Mouse (Mus musculus): ENCODE data around the gene Tfdp1. TPM values are rescaled to one million over a fixed set of nuclear protein-coding genes. Genes with fewer than 3 reads are reported as not detected.

The Tfdp1 gene
- polyA plus RNA-seq, 1 experiment from 2014 or later: 87.2 TPM

DNA sequence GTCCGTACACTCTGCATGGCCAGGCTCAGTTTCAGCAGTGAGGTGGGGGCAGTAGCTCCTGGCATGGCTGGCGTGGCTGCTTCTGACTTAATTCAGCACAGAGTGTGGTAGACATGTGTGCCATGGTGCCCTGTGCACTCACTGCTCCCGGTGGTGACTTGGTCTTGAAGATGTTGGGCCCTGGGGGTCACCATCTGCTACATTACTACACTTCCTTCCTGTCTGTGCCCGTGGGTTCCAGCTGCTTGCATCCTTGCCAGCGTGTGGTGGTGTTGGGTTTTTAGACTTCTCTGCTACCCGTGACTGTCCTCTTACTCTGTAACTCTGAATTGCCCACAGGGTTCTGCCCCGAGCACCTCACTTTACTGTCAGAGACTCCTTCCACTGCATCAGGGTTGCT lies 21.7 kb downstream of the Tfdp1 start:
- H3K27me3 ChIP-seq (ENCODE audit: control insufficient read depth, insufficient read depth, low read depth, low read length): no peaks in the 10 kb centered on the region
- no peak overlapping the region for H3K9ac ChIP-seq (ENCODE audit: low read depth, low read length)
- no peak overlapping the region for H3K4me3 ChIP-seq (ENCODE audit: low read depth, low read length)
- no peaks in the 10 kb centered on the region for H3K4me1 ChIP-seq (ENCODE audit: control insufficient read depth, insufficient read depth, low read length)
- no peak for ATAC-seq
- 95% methylated on average over 7 of the region's 7 CpGs for WGBS
- H3K27ac ChIP-seq (ENCODE audit: low read length): no peak overlapping the region
- H3K36me3 ChIP-seq (ENCODE audit: control insufficient read depth, insufficient read depth, low read length): peaks cover 50% of the 10 kb centered on the region
- H3K9me3 ChIP-seq (replicated peaks; ENCODE audit: control insufficient read depth, low read length, poor library complexity, severe bottlenecking): no peaks in the 10 kb centered on the region
- H3K4me2 ChIP-seq (ENCODE audit: low read length): no peak overlapping the region

DNA sequence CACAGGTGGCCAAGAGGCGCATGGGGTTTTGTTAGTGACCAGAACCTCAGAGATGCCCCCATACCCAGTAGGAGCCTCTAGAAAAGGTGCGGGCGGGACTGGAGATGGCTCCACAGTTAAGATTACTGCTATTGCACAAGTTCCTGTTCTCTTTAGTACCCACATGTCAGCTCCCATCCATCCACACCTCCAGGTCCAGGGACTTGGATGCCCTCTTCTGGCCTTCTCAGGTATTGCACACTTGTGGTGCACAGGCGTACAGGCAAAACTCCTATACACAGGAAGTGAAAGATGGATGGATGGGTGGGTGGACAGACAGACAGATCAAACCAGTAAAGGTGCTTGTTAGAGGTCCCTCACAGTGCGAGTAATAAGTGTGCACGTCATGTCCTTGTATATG lies 23.3 kb downstream of the Tfdp1 start:
- Histone ChIP-seq H3K9me3 (replicated peaks; ENCODE audit: control insufficient read depth, low read length, poor library complexity, severe bottlenecking) (no peaks in the 10 kb centered on the region), H3K4me1 (ENCODE audit: control insufficient read depth, insufficient read depth, low read length) (no peaks in the 10 kb centered on the region), H3K36me3 (ENCODE audit: control insufficient read depth, insufficient read depth, low read length) (peaks cover 50% of the 10 kb centered on the region), H3K4me2 (ENCODE audit: low read length) (no peak overlapping the region), H3K27me3 (ENCODE audit: control insufficient read depth, insufficient read depth, low read depth, low read length) (no peaks in the 10 kb centered on the region), H3K9ac (ENCODE audit: low read depth, low read length) (no peak overlapping the region), H3K4me3 (ENCODE audit: low read depth, low read length) (no peak overlapping the region), H3K27ac (ENCODE audit: low read length) (no peak overlapping the region)
- ATAC-seq: no peak
- WGBS: 99% methylated on average over 6 of the region's 6 CpGs

DNA sequence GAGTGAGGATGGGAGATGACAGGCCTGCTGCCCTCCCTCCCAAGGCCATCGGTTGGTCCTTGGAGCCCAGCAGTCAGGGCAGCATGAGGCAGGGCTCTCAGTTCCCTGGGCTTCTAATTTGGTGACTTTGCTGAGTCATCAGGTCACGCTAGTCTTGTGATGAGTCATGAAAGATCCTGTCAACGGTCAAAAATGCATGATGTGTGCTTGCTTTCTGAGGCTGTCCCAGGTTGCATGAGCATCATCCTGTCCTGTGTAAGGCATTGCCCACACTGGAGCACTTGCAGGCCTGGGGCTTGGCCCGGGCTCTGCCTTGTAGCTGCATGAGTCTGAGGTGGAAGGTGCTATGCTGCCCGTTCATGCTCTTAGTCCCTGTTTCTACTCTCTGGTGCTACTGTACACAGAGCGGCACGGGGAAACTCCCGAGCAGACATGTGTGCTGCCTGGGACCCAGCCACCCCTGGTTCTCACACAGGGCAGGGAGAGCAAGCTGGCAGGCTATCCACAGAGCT lies 34.7 kb downstream of the Tfdp1 start:
- Histone ChIP-seq H3K27ac (ENCODE audit: low read length) (no peak overlapping the region), H3K4me2 (ENCODE audit: low read length) (no peak overlapping the region), H3K9ac (ENCODE audit: low read depth, low read length) (no peak overlapping the region), H3K4me1 (ENCODE audit: control insufficient read depth, insufficient read depth, low read length) (no peaks in the 10 kb centered on the region), H3K36me3 (ENCODE audit: control insufficient read depth, insufficient read depth, low read length) (peaks cover 36% of the 10 kb centered on the region), H3K9me3 (replicated peaks; ENCODE audit: control insufficient read depth, low read length, poor library complexity, severe bottlenecking) (no peaks in the 10 kb centered on the region), H3K4me3 (ENCODE audit: low read depth, low read length) (no peak overlapping the region), H3K27me3 (ENCODE audit: control insufficient read depth, insufficient read depth, low read depth, low read length) (no peaks in the 10 kb centered on the region)
- ATAC-seq: no peak
- 91% methylated on average over 8 of the region's 8 CpGs for WGBS

DNA sequence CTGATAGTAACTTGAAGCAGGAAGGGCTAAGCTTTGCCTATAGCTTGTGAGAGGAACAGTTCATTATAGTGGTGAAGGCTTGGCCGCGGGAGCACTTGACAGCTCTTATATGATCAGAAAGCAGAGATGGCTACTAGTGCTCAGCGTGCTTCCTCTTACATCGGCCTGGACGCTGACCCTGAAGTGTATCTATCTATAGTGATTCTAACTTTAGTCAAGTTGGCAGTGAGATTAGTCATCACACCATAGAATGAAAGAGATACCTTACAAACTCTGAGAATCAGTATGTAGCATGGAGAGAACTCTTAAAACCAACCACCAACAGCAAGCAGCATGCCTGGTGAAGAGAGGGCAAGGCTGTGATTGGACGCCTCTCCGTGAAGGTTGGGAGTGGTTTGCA lies 43.1 kb downstream of the Tfdp1 start:
- H3K36me3 ChIP-seq (ENCODE audit: control insufficient read depth, insufficient read depth, low read length): peaks cover 19% of the 10 kb centered on the region
- no peak overlapping the region for H3K27ac ChIP-seq (ENCODE audit: low read length)
- WGBS: 94% methylated on average over 7 of the region's 7 CpGs
- ATAC-seq: no peak
- H3K4me3 ChIP-seq (ENCODE audit: low read depth, low read length): no peak overlapping the region
- no peaks in the 10 kb centered on the region for H3K9me3 ChIP-seq (replicated peaks; ENCODE audit: control insufficient read depth, low read length, poor library complexity, severe bottlenecking)
- H3K4me1 ChIP-seq (ENCODE audit: control insufficient read depth, insufficient read depth, low read length): no peaks in the 10 kb centered on the region
- no peak overlapping the region for H3K4me2 ChIP-seq (ENCODE audit: low read length)
- H3K9ac ChIP-seq (ENCODE audit: low read depth, low read length): no peak overlapping the region
- no peaks in the 10 kb centered on the region for H3K27me3 ChIP-seq (ENCODE audit: control insufficient read depth, insufficient read depth, low read depth, low read length)

DNA sequence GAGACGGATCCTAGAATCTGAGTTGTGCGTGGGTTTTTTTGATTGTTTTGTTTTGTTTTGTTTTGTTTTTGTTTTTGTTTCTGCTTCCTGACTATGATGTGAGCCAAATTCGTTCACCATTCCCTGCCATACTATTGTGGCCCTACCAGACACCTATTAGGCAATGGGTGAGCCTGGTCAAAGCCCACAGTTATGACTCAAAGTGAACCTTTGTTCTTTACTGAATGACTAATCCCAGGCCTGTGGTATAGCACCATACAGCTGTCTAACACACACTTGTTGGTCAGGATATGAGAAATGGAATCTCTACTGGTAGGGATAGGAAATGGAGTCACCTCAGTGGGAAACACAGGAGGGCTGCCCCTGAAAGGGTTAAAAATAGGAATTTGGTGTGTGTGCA lies 44.0 kb downstream of the Tfdp1 start:
- Histone ChIP-seq H3K9ac (ENCODE audit: low read depth, low read length) (no peak overlapping the region), H3K36me3 (ENCODE audit: control insufficient read depth, insufficient read depth, low read length) (peaks cover 16% of the 10 kb centered on the region), H3K9me3 (replicated peaks; ENCODE audit: control insufficient read depth, low read length, poor library complexity, severe bottlenecking) (no peaks in the 10 kb centered on the region), H3K4me2 (ENCODE audit: low read length) (no peak overlapping the region), H3K4me1 (ENCODE audit: control insufficient read depth, insufficient read depth, low read length) (no peaks in the 10 kb centered on the region), H3K27ac (ENCODE audit: low read length) (no peak overlapping the region), H3K27me3 (ENCODE audit: control insufficient read depth, insufficient read depth, low read depth, low read length) (no peaks in the 10 kb centered on the region), H3K4me3 (ENCODE audit: low read depth, low read length) (no peak overlapping the region)
- no peak for ATAC-seq
- WGBS: 93% methylated on average over 3 of the region's 3 CpGs

DNA sequence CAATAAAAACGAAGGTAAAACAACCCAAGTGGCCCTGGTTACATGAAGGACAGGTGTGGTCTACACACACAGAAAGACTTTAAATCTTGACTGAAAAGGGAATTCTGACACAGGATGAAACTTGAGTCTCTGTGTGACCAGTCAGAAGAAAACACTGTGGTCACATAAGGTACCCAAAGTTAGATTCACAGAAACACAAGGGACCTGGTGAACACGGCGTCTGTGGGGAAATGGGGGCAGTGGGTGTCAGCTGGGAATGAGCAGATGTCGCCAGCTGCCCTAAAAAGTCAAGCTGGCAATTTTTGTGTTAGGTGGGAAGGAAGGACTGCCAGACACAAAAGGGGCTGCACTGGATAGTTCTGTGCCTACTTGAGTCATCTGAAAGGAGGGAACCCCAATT lies 44.4 kb downstream of the Tfdp1 start:
- Histone ChIP-seq H3K36me3 (ENCODE audit: control insufficient read depth, insufficient read depth, low read length) (peaks cover 16% of the 10 kb centered on the region), H3K4me3 (ENCODE audit: low read depth, low read length) (no peak overlapping the region), H3K27ac (ENCODE audit: low read length) (no peak overlapping the region), H3K4me2 (ENCODE audit: low read length) (no peak overlapping the region), H3K9ac (ENCODE audit: low read depth, low read length) (no peak overlapping the region), H3K9me3 (replicated peaks; ENCODE audit: control insufficient read depth, low read length, poor library complexity, severe bottlenecking) (no peaks in the 10 kb centered on the region), H3K27me3 (ENCODE audit: control insufficient read depth, insufficient read depth, low read depth, low read length) (no peaks in the 10 kb centered on the region), H3K4me1 (ENCODE audit: control insufficient read depth, insufficient read depth, low read length) (no peaks in the 10 kb centered on the region)
- no peak for ATAC-seq
- WGBS: 95% methylated on average over 4 of the region's 4 CpGs

DNA sequence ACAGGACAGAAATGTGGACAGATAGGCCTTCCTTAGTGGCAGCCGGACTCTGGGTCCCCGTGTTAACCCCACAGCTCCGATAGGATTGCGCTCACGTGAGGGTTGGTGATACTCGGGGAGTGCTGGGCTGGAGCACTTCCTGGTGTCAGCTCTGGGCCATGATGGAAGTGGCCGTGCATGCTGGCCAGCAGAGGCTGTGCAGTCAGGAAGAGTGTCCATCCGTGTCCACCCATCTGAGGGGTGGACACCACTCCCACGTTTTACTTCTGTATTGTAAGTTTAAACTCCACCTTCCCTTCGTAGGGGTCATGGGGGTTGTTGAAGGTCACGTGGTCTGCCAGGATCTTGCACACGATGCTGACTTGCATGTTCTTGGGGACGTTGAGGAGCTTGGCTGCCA lies 47.8 kb downstream of the Tfdp1 start:
- WGBS: 79% methylated on average over 13 of the region's 13 CpGs
- Histone ChIP-seq H3K27ac (ENCODE audit: low read length) (no peak overlapping the region), H3K9me3 (replicated peaks; ENCODE audit: control insufficient read depth, low read length, poor library complexity, severe bottlenecking) (no peaks in the 10 kb centered on the region), H3K36me3 (ENCODE audit: control insufficient read depth, insufficient read depth, low read length) (no peaks in the 10 kb centered on the region), H3K4me1 (ENCODE audit: control insufficient read depth, insufficient read depth, low read length) (no peaks in the 10 kb centered on the region), H3K9ac (ENCODE audit: low read depth, low read length) (no peak overlapping the region), H3K4me3 (ENCODE audit: low read depth, low read length) (no peak overlapping the region), H3K4me2 (ENCODE audit: low read length) (no peak overlapping the region), H3K27me3 (ENCODE audit: control insufficient read depth, insufficient read depth, low read depth, low read length) (no peaks in the 10 kb centered on the region)
- no peak for ATAC-seq

DNA sequence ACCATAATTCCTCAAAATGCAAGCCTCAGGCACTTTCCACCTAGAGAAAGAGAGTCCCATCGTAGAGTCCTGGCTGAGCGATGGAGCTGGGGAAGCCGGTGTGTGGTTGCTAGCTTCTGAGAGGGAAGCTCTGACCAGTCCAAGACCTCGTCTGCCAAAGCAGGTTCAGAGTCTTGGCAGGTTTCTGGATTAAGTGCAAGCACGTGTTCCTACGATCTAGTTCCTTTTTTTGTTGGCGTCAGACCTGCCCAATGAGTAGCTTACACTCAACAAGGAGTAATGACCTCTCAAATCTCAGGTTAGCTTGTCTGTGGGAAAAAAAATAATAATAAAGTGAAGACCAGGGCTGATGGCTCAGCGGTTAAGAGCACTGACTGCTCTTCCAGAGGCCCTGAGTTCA lies 49.2 kb downstream of the Tfdp1 start:
- Histone ChIP-seq H3K4me1 (ENCODE audit: control insufficient read depth, insufficient read depth, low read length) (no peaks in the 10 kb centered on the region), H3K4me3 (ENCODE audit: low read depth, low read length) (no peak overlapping the region), H3K9ac (ENCODE audit: low read depth, low read length) (no peak overlapping the region), H3K4me2 (ENCODE audit: low read length) (no peak overlapping the region), H3K27me3 (ENCODE audit: control insufficient read depth, insufficient read depth, low read depth, low read length) (no peaks in the 10 kb centered on the region), H3K9me3 (replicated peaks; ENCODE audit: control insufficient read depth, low read length, poor library complexity, severe bottlenecking) (no peaks in the 10 kb centered on the region), H3K27ac (ENCODE audit: low read length) (no peak overlapping the region), H3K36me3 (ENCODE audit: control insufficient read depth, insufficient read depth, low read length) (no peaks in the 10 kb centered on the region)
- ATAC-seq: no peak
- WGBS: 84% methylated on average over 8 of the region's 8 CpGs

DNA sequence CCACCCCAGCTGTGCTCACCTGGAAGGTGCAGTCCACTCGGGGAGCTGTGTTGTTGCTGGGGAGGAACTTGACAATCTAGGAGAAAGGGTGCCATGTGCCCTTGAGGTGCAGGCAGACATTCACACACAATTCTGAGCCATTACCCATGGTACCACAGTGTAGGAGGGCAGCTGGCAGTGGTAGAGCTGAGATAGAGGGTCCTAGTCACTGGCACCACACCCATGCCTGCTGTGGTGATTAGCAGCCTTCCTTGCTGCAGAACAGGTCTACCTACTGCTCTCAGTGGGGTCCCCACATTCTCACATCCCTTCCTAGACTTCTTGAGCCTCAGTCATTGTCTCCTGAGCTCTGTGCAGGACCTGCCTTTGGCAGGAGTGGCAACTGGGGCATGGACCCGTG lies 50.2 kb downstream of the Tfdp1 start:
- 84% methylated on average over 2 of the region's 2 CpGs for WGBS
- no peaks in the 10 kb centered on the region for H3K36me3 ChIP-seq (ENCODE audit: control insufficient read depth, insufficient read depth, low read length)
- no peak overlapping the region for H3K4me3 ChIP-seq (ENCODE audit: low read depth, low read length)
- no peak overlapping the region for H3K9ac ChIP-seq (ENCODE audit: low read depth, low read length)
- no peaks in the 10 kb centered on the region for H3K9me3 ChIP-seq (replicated peaks; ENCODE audit: control insufficient read depth, low read length, poor library complexity, severe bottlenecking)
- no peaks in the 10 kb centered on the region for H3K27me3 ChIP-seq (ENCODE audit: control insufficient read depth, insufficient read depth, low read depth, low read length)
- no peak overlapping the region for H3K27ac ChIP-seq (ENCODE audit: low read length)
- no peaks in the 10 kb centered on the region for H3K4me1 ChIP-seq (ENCODE audit: control insufficient read depth, insufficient read depth, low read length)
- no peak for ATAC-seq
- H3K4me2 ChIP-seq (ENCODE audit: low read length): no peak overlapping the region

DNA sequence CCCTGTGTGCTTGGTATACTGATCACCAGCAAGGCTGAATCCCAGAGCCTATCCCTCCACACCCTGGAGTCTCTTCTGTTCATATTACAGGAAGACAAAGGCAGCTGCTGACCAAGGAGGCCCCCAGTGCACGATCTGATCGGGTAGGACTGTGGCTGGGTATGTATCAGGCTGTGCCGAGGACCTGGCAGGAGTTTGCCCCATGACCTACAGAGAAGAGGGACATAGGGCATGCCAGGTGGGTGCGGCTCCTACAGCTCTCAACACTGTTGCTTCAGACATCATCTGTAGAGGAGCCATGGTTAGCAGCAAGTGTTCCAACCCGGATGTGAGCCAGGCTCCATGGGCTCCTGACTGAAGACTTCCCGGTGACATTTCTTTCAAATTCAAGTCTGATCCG lies 55.3 kb downstream of the Tfdp1 start:
- H3K27ac ChIP-seq (ENCODE audit: low read length): no peak overlapping the region
- H3K4me2 ChIP-seq (ENCODE audit: low read length): no peak overlapping the region
- no peaks in the 10 kb centered on the region for H3K9me3 ChIP-seq (replicated peaks; ENCODE audit: control insufficient read depth, low read length, poor library complexity, severe bottlenecking)
- no peak overlapping the region for H3K9ac ChIP-seq (ENCODE audit: low read depth, low read length)
- no peaks in the 10 kb centered on the region for H3K36me3 ChIP-seq (ENCODE audit: control insufficient read depth, insufficient read depth, low read length)
- 90% methylated on average over 7 of the region's 7 CpGs for WGBS
- no peaks in the 10 kb centered on the region for H3K4me1 ChIP-seq (ENCODE audit: control insufficient read depth, insufficient read depth, low read length)
- no peak for ATAC-seq
- H3K4me3 ChIP-seq (ENCODE audit: low read depth, low read length): no peak overlapping the region
- H3K27me3 ChIP-seq (ENCODE audit: control insufficient read depth, insufficient read depth, low read depth, low read length): no peaks in the 10 kb centered on the region

All from midbrain, embryonic 16.5 days (tissue).